In the genomic region with DNA sequence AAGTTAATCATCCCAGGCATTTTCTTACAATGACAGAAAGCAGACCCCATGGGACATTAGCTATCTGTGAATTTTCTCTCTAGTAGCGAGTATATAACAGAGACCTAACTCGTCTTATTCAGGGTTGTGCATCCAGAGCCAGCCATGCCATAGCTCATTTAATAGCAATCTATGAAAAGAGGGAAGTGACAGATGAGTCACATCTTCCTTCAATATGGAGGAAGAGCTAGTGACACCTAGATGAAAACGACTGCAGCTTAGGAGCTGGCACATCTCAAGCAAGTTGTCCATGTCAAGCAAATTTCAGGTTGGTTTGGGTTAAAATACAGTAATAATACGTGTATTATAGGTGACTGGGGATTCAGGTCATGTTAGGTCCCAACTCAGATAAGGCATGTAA, we compare ENCODE assay signal across 26 mouse cellular contexts. TPM values are rescaled to one million over a fixed set of nuclear protein-coding genes. Genes with fewer than 3 reads are reported as not detected.
DNase-seq lines count a peak whose midpoint lies in the region; ATAC-seq lines count a peak whose summit lies in the region.
"Had no signal": no experiment of that assay in that cellular context is flagged by ENCODE, and none has a peak within 500 bp of the region (broad histone marks: within the 10 kb centered on the region; RNA-seq: fewer than 3 reads in every experiment).

No protein-coding gene starts in this region.

- 0 out of 2 replicates have a peak, but pooled peaks have one; percentile 32 for ATAC-seq in common myeloid progenitor, adult 5-6 weeks (replicated peaks; ENCODE audit: low read depth, poor library complexity, severe bottlenecking)
- peak; percentile 69 for ATAC-seq in megakaryocyte progenitor cell, adult 5-6 weeks (replicated peaks; ENCODE audit: poor library complexity)
- ATAC-seq in hindbrain, embryonic 16.5 days, result no peak
- ATAC-seq: activated CD4-positive, CD25-positive, alpha-beta regulatory T cell, adult 4 months; CD4-positive, CD25-positive, alpha-beta regulatory T cell, adult 4 months; forebrain, embryonic 15.5 days had no signal

- no peak overlapping the region for H3K4me3 ChIP-seq in hindbrain, embryonic 16.5 days (ENCODE audit: low read length)
- H3K4me3 ChIP-seq: embryonic facial prominence, embryonic 12.5 days; erythroblast, embryonic 14.5 days; forebrain, embryonic 12.5 days; forebrain, embryonic 15.5 days; heart, adult 2 months; heart, embryonic 10.5 days; heart, embryonic 13.5 days had no signal

- H3K9me3 ChIP-seq in hindbrain, embryonic 16.5 days (ENCODE audit: control insufficient read depth, low read length), result no peaks in the 10 kb centered on the region
- H3K9me3 ChIP-seq: embryonic facial prominence, embryonic 12.5 days; forebrain, embryonic 12.5 days; forebrain, embryonic 15.5 days; heart, embryonic 10.5 days; heart, embryonic 13.5 days had no signal

- H3K4me2 ChIP-seq in hindbrain, embryonic 16.5 days (ENCODE audit: low read length), result no peak overlapping the region
- H3K4me2 ChIP-seq: forebrain, embryonic 12.5 days; forebrain, embryonic 15.5 days; heart, embryonic 13.5 days; hindbrain, embryonic 14.5 days had no signal

- no peaks in the 10 kb centered on the region for H3K27me3 ChIP-seq in splenic B cell, adult 2 months (ENCODE audit: control insufficient read depth, insufficient read depth, low read length, poor library complexity, severe bottlenecking)
- H3K27me3 ChIP-seq in hindbrain, embryonic 16.5 days (replicated peaks; ENCODE audit: control insufficient read depth, insufficient read depth, low read length), result no peaks in the 10 kb centered on the region
- H3K27me3 ChIP-seq: embryonic facial prominence, embryonic 12.5 days; forebrain, embryonic 12.5 days; forebrain, embryonic 15.5 days; heart, embryonic 13.5 days had no signal

- DNase-seq in 416B (ENCODE audit: low read depth), result peak; percentile 84
- DNase-seq in splenic B cell, adult 2 months (ENCODE audit: low read depth, low spot score), result peak; percentile 50
- DNase-seq in right cerebral cortex, adult 18-20 months, result no peak
- DNase-seq in right cerebral cortex, adult 2 months (ENCODE audit: low spot score in 2 of 2), result no peak
- DNase-seq: adrenal gland, adult 8-10 months; adrenal gland, postnatal 25 days; cerebellum, adult 11-12 months; cerebellum, adult 8-10 months; cerebellum, postnatal 10 days; cerebellum, postnatal 36 days; gastrocnemius, postnatal 25 days; heart, adult 2 months; heart, postnatal 14 days; heart, postnatal 4 days had no signal

- H3K36me3 ChIP-seq in splenic B cell, adult 2 months (ENCODE audit: control insufficient read depth, insufficient read depth, low read length, poor library complexity, severe bottlenecking), result no peaks in the 10 kb centered on the region
- H3K36me3 ChIP-seq in hindbrain, embryonic 16.5 days (ENCODE audit: control insufficient read depth, insufficient read depth, low read length), result no peaks in the 10 kb centered on the region
- H3K36me3 ChIP-seq: embryonic facial prominence, embryonic 12.5 days; forebrain, embryonic 12.5 days; forebrain, embryonic 15.5 days; heart, embryonic 10.5 days; heart, embryonic 13.5 days had no signal

- H3K9ac ChIP-seq in hindbrain, embryonic 16.5 days (ENCODE audit: low read depth, low read length), result no peak overlapping the region
- H3K9ac ChIP-seq: embryonic facial prominence, embryonic 12.5 days; forebrain, embryonic 12.5 days; forebrain, embryonic 15.5 days; heart, embryonic 13.5 days; hindbrain, embryonic 14.5 days had no signal

- 76% methylated on average over 4 of the region's 4 CpGs for WGBS in hindbrain, embryonic 16.5 days

- H3K4me1 ChIP-seq in hindbrain, embryonic 16.5 days (ENCODE audit: control insufficient read depth, insufficient read depth, low read depth, low read length), result no peaks in the 10 kb centered on the region
- H3K4me1 ChIP-seq: forebrain, embryonic 12.5 days; forebrain, embryonic 15.5 days had no signal

- no peak overlapping the region for H3K27ac ChIP-seq in hindbrain, embryonic 16.5 days (ENCODE audit: low read depth, low read length)
- H3K27ac ChIP-seq: embryonic facial prominence, embryonic 12.5 days; forebrain, embryonic 12.5 days; forebrain, embryonic 15.5 days; heart, adult 2 months; heart, embryonic 10.5 days; heart, embryonic 13.5 days; hindbrain, embryonic 14.5 days had no signal

RNA-seq across cellular contexts. Expression of a gene that starts 28.6 kb away (rescaled TPM):
- total RNA-seq in common myeloid progenitor, adult 5-6 weeks (2017), result 6.4 and 7.3 TPM in 2 replicates
- 16.8 and 18.6 TPM in 2 replicates for total RNA-seq in megakaryocyte progenitor cell, adult 5-6 weeks (2015)
- total RNA-seq in megakaryocyte progenitor cell, adult 5-6 weeks (2017), result 19.7 and 23.1 TPM in 2 replicates
- polyA plus RNA-seq in hindbrain, embryonic 16.5 days (2015; fragmentation: Nextera tagmentation; extraction: Ambion mirVana), result 11.9 and 14.2 TPM in 2 replicates
- polyA plus RNA-seq: erythroblast, embryonic 14.5 days had no signal

Comparison
In these comparisons a context has a peak if more than half of its experiments do, and no peak if none do; other contexts are left out.
1. DNase-seq: peak in 416B (single experiment) and splenic B cell, adult 2 months (single experiment); none in right cerebral cortex, adult 18-20 months (single experiment) and right cerebral cortex, adult 2 months (0 of 2).